ENCODE assay signal across 13 mouse cellular contexts in the genomic region with DNA sequence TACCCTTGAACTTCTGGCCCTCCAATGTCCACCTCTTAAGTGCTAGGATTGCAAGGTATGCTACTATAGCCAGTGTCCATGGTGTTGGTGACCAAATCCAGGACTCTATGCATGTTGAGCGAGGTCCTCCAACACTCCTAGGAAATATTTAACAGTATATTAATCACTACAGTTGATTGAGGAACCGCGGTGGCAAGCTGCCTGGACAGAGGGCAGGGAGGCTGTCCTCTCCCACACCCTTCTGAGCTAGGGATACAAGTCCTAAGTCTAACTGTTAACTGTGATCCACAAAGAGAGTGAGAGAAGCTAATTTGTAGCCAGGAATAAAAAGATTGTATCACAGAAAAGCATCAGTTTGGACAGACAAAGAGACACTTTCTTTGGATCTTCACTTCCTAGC.
"Had no signal": no experiment of that assay in that cellular context is flagged by ENCODE, and none has a peak within 500 bp of the region (broad histone marks: within the 10 kb centered on the region; RNA-seq: fewer than 3 reads in every experiment).

No protein-coding gene starts in this region.

- H3K4me2 ChIP-seq: intestine, embryonic 15.5 days; liver, embryonic 15.5 days; lung, embryonic 15.5 days; midbrain, embryonic 12.5 days; stomach, embryonic 15.5 days had no signal

- H3K27me3 ChIP-seq: intestine, embryonic 15.5 days; liver, embryonic 15.5 days; lung, embryonic 15.5 days; midbrain, embryonic 12.5 days; stomach, embryonic 15.5 days had no signal

- H3K36me3 ChIP-seq: intestine, embryonic 15.5 days; limb, embryonic 10.5 days; liver, embryonic 15.5 days; lung, embryonic 15.5 days; midbrain, embryonic 12.5 days; stomach, embryonic 15.5 days had no signal

- ATAC-seq: intestine, embryonic 15.5 days; midbrain, embryonic 16.5 days had no signal

- H3K9me3 ChIP-seq: intestine, embryonic 15.5 days; limb, embryonic 10.5 days; liver, embryonic 15.5 days; lung, embryonic 15.5 days; midbrain, embryonic 12.5 days; stomach, embryonic 15.5 days had no signal

- DNase-seq: lung, postnatal 14 days; right cerebral cortex, postnatal 14 days; thymus, adult 2 months; thymus, postnatal 25 days had no signal

- H3K4me3 ChIP-seq: intestine, embryonic 15.5 days; left cerebral cortex, adult 2 months; limb, embryonic 10.5 days; liver, embryonic 15.5 days; lung, embryonic 15.5 days; midbrain, embryonic 12.5 days; stomach, embryonic 15.5 days had no signal

- H3K4me1 ChIP-seq: intestine, embryonic 15.5 days; liver, embryonic 15.5 days; midbrain, embryonic 12.5 days; stomach, embryonic 15.5 days had no signal

- H3K27ac ChIP-seq: intestine, embryonic 15.5 days; left cerebral cortex, adult 2 months; limb, embryonic 10.5 days; liver, embryonic 15.5 days; lung, embryonic 15.5 days; macrophage; midbrain, embryonic 12.5 days; stomach, embryonic 15.5 days had no signal

- H3K9ac ChIP-seq: intestine, embryonic 15.5 days; liver, embryonic 15.5 days; lung, embryonic 15.5 days; midbrain, embryonic 12.5 days; stomach, embryonic 15.5 days had no signal
